Mouse (Mus musculus): ENCODE measurements at regions not wholly inside any gene's neighbourhood (a gene's known extent, or its start where the extent isn't known, plus 50 kb on each side); places are given as distances from the start of the nearest gene placed in this dataset.
A peak's percentile ranks its signal among the peaks of the same experiment; 100 is the strongest.

- TF ChIP-seq CTCF (IDR thresholded peaks at IDR 0.05; ENCODE audit: low read depth) (peak; percentile 62), EP300 (optimal IDR thresholded peaks at IDR 0.05) (no peak)
Observed at GRCm38 (mm10) chrX:50634842-50635615, 205.8 kb upstream of the Stk26 start.
